Mouse (Mus musculus) heart, embryonic 14.5 days (tissue): Measurements from ENCODE around the gene Fem1b. TPM values are rescaled to one million over a fixed set of nuclear protein-coding genes. Genes with fewer than 3 reads are reported as not detected.
"Not testable (repeated sequence)": the region's sequence is repeated elsewhere in the genome, so short reads cannot be mapped to it uniquely, and the experiment has no call there.

ENCODE experiments used
- ATAC-seq: fragments of 200-750 bp; cut with Nextera tagmentation; 2 replicates; pipeline ENCODE4 v1.8.0; 2017; ENCODE audit warnings: low read depth, moderate TSS enrichment; ENCODE audit not compliant: insufficient number of reproducible peaks, insufficient read depth, low FRiP score
- H3K27ac ChIP-seq, 2 experiments: fragments of 200-500 bp in 1 of 2; fragments of 300-500 bp in 1 of 2; sonication (generic) in 1 of 2; replicated peaks in 1 of 2; 2 replicates each; pipeline ENCODE4 v1.5.1; 2012 to 2014; ENCODE audit warnings: low read depth in 2 of 2, low read length in 2 of 2, control low read depth in 1 of 2, mild to moderate bottlenecking in 1 of 2, mixed read lengths in 1 of 2; ENCODE audit not compliant: control insufficient read depth in 1 of 2, insufficient read depth in 1 of 2
- H3K27me3 ChIP-seq: fragments of 300-500 bp; sonication (generic); 2 replicates; pipeline ENCODE4 v1.6.1; 2014; ENCODE audit warnings: mild to moderate bottlenecking, low read length, control low read depth; ENCODE audit not compliant: control insufficient read depth, insufficient read depth
- H3K36me3 ChIP-seq: fragments of 300-500 bp; sonication (generic); 2 replicates; pipeline ENCODE4 v1.6.1; 2014; ENCODE audit warnings: mild to moderate bottlenecking, control low read depth, low read length, mixed read lengths; ENCODE audit not compliant: control insufficient read depth, insufficient read depth
- H3K4me1 ChIP-seq, 2 experiments: fragments of 200-500 bp in 1 of 2; fragments of 300-500 bp in 1 of 2; sonication (generic) in 1 of 2; 2 replicates each; pipeline ENCODE4 v1.6.1; 2012 to 2014; ENCODE audit warnings: low read length in 2 of 2, control low read depth in 1 of 2, mixed read lengths in 1 of 2; ENCODE audit not compliant: control insufficient read depth in 2 of 2, insufficient read depth in 2 of 2
- H3K4me2 ChIP-seq: fragments of 300-500 bp; sonication (generic); 2 replicates; pipeline ENCODE4 v1.6.1; 2014; ENCODE audit warnings: mild to moderate bottlenecking, low read length
- H3K4me3 ChIP-seq, 2 experiments: fragments of 200-500 bp in 1 of 2; fragments of 300-500 bp in 1 of 2; sonication (generic) in 1 of 2; 2 replicates each; pipeline ENCODE4 v1.5.1; 2012 to 2014; ENCODE audit warnings: low read length in 2 of 2, mild to moderate bottlenecking in 2 of 2, control low read depth in 1 of 2, low read depth in 1 of 2, moderate library complexity in 1 of 2; ENCODE audit not compliant: control insufficient read depth in 1 of 2, insufficient read depth in 1 of 2
- H3K9ac ChIP-seq: fragments of 300-500 bp; sonication (generic); 2 replicates; pipeline ENCODE4 v1.6.1; 2014; ENCODE audit warnings: mild to moderate bottlenecking, low read length
- H3K9me3 ChIP-seq: fragments of 300-500 bp; sonication (generic); 2 replicates; pipeline ENCODE4 v1.6.1; 2016; ENCODE audit warnings: low read length, control low read depth; ENCODE audit not compliant: control insufficient read depth
- WGBS: fragments of 180-500 bp; shearing (Covaris S2); extraction: QIAGEN DNeasy Blood & Tissue Kit; methylation state at CpG from one replicate; pipeline ENCODE4 v1.1.7; 2014; 5-methylcytosine and 5-hydroxymethylcytosine counted together
- polyA plus RNA-seq: library from polyadenylated mRNA; unstranded; fragments of >200 nt; fragmentation: Nextera tagmentation; extraction: Ambion mirVana; gene quantifications from 2 replicates; pipeline ENCODE4 v1.2.1, GENCODE M21; 2014

Fem1b gene
- polyA plus RNA-seq, 1 experiment from 2014 or later, result 21.0 TPM

GRCm38 (mm10) chr9:62799218-62799617 is 12.5 kb downstream of the Fem1b start:
- 83% methylated on average over 2 of the region's 2 CpGs for WGBS
- H3K9ac ChIP-seq, H3K4me1 ChIP-seq, H3K27ac ChIP-seq, H3K27me3 ChIP-seq, ATAC-seq, H3K9me3 ChIP-seq, H3K4me3 ChIP-seq, H3K4me2 ChIP-seq: not testable (repeated sequence)
- H3K36me3 ChIP-seq, result peaks cover 40% of the 10 kb centered on the region

DNA sequence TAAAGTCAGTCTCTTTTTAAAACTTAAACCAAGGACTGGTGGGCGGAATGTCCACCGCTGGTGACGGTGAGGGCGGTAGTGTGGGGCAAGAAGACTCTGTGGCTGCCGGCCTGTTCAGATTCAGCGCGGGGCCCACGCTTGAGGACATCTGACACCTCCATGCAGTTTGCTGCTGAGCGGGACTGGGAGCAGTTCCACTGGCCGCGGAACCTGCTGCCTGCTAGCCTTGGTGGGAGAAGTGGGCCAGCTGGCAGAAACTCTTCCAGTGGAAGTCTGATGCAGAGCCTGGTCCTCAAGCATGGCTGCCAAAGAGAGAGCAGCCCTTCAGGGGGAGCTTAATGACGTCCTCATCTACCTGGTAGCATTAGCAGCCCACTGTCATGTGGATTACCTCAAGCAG is 21.9 kb downstream of the Fem1b start:
- ATAC-seq, result no peak
- Histone ChIP-seq H3K4me3 (no peak overlapping the region), H3K4me1 (no peaks in the 10 kb centered on the region), H3K9me3 (no peaks in the 10 kb centered on the region), H3K9ac (no peak overlapping the region), H3K4me2 (no peak overlapping the region), H3K27ac (no peak overlapping the region), H3K36me3 (peaks cover 24% of the 10 kb centered on the region), H3K27me3 (no peaks in the 10 kb centered on the region)
- WGBS, result 90% methylated on average over 12 of the region's 12 CpGs

GRCm38 (mm10) chr9:62786721-62787120 is 25.0 kb downstream of the Fem1b start:
- Histone ChIP-seq H3K9me3 (no peaks in the 10 kb centered on the region), H3K27me3 (no peaks in the 10 kb centered on the region), H3K9ac (no peak overlapping the region), H3K4me1 (peaks cover 8 to 15% of the 10 kb centered on the region in 2 experiments; a peak in 3 of 4 replicates), H3K36me3 (no peaks in the 10 kb centered on the region), H3K27ac (no peak overlapping the region), H3K4me2 (no peak overlapping the region), H3K4me3 (no peak overlapping the region)
- WGBS, result 75% methylated on average over 5 of the region's 5 CpGs
- ATAC-seq, result no peak

DNA sequence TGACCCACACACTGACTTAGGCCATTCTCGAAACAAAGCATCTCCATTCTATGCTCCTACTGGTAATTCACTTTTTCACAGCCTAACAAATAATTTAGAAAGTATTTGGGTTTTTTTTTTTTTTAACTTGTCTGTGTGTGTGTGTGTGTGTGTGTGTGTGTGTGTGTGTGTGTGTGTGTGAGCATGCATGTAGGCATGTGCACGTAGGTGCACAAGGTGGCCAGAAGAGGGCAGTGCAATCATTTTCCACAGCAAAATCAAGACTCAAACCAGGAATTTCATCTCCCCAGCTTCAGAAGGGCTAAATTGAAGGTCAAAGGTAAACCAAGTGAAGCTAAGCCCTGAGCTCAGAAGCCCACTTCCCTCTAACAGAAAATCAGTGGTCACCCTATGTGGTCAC is 27.5 kb downstream of the Fem1b start:
- peaks cover 8 to 16% of the 10 kb centered on the region in 2 experiments; a peak in 3 of 4 replicates for H3K4me1 ChIP-seq
- no peaks in the 10 kb centered on the region for H3K27me3 ChIP-seq
- H3K27ac ChIP-seq, result no peak overlapping the region
- WGBS, result 91% methylated on average over 2 of the region's 2 CpGs
- no peaks in the 10 kb centered on the region for H3K36me3 ChIP-seq
- H3K4me3 ChIP-seq, result no peak overlapping the region
- H3K9me3 ChIP-seq, result no peaks in the 10 kb centered on the region
- no peak for ATAC-seq
- H3K4me2 ChIP-seq, result no peak overlapping the region
- no peak overlapping the region for H3K9ac ChIP-seq

DNA sequence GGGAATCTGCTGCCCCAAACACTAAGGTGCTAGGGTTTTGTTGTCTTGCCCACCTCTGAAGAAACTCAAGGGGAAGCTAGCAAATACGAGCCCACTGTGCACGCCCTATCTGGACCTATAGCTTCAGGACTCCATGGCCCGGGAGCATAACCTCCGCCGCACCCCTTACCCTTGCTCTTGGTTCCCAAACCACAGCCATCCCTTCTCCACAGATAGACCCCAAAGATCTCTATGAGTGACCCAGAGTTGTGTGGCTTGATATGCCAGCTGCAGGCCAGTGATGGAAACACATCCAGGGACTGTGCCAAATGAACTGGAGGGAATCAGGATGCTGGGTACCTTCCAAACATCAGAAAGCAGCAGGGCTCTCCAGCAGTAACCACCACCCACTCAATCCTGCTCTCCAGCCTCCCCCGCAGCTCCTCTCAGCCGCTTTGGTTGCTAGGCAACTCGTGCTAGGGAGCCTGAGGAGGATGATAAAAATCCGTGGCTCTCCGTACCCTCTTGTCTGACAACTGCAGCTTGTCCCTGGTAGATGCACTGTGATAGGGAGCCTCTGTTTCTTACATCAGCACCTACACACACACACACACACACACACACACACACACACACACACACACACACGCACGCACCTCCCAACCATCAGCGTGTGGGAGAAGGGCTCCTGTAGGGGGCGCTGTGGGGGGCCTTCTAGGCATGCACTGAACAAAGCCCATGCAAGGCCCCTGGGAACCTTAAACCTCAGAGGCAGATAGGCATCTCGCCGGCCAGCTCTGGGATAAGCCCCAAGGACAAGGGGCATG is 28.6 kb downstream of the Fem1b start:
- H3K36me3 ChIP-seq, result no peaks in the 10 kb centered on the region
- no peaks in the 10 kb centered on the region for H3K27me3 ChIP-seq
- no peak overlapping the region for H3K27ac ChIP-seq
- no peak overlapping the region for H3K4me3 ChIP-seq
- H3K9ac ChIP-seq, result no peak overlapping the region
- ATAC-seq, result no peak
- WGBS, result 38% methylated on average over 16 of the region's 16 CpGs
- H3K4me1 ChIP-seq, result peaks cover 8 to 16% of the 10 kb centered on the region in 2 experiments; a peak in 3 of 4 replicates
- no peaks in the 10 kb centered on the region for H3K9me3 ChIP-seq
- no peak overlapping the region for H3K4me2 ChIP-seq

- H3K4me3 ChIP-seq, result no peak overlapping the region
- H3K4me2 ChIP-seq, result no peak overlapping the region
- no peak for ATAC-seq
- 58% methylated on average over 3 of the region's 3 CpGs for WGBS
- no peaks in the 10 kb centered on the region for H3K27me3 ChIP-seq
- no peaks in the 10 kb centered on the region for H3K9me3 ChIP-seq
- no peak overlapping the region for H3K27ac ChIP-seq
- H3K9ac ChIP-seq, result no peak overlapping the region
- peaks cover 8 to 16% of the 10 kb centered on the region in 2 experiments; a peak in 3 of 4 replicates for H3K4me1 ChIP-seq
- H3K36me3 ChIP-seq, result no peaks in the 10 kb centered on the region
Measured at GRCm38 (mm10) chr9:62781965-62782364, 29.8 kb downstream of the Fem1b start.

- Histone ChIP-seq H3K4me2 (no peak overlapping the region), H3K27ac (no peak overlapping the region), H3K9me3 (no peaks in the 10 kb centered on the region), H3K9ac (no peak overlapping the region), H3K4me3 (no peak overlapping the region), H3K36me3 (no peaks in the 10 kb centered on the region), H3K27me3 (no peaks in the 10 kb centered on the region), H3K4me1 (peaks cover 8 to 16% of the 10 kb centered on the region in 2 experiments; a peak in 3 of 4 replicates)
- 80% methylated on average over 9 of the region's 9 CpGs for WGBS
- ATAC-seq, result no peak
Measured at GRCm38 (mm10) chr9:62778721-62779120, 33.0 kb downstream of the Fem1b start.

- no peaks in the 10 kb centered on the region for H3K9me3 ChIP-seq
- H3K4me1 ChIP-seq, result peaks cover 0 to 8% of the 10 kb centered on the region in 2 experiments; a peak in 2 of 4 replicates
- no peaks in the 10 kb centered on the region for H3K27me3 ChIP-seq
- no peak overlapping the region for H3K4me3 ChIP-seq
- no peak for ATAC-seq
- no peak overlapping the region for H3K27ac ChIP-seq
- H3K36me3 ChIP-seq, result no peaks in the 10 kb centered on the region
- 4% methylated on average over 5 of the region's 5 CpGs for WGBS
- H3K4me2 ChIP-seq, result no peak overlapping the region
- no peak overlapping the region for H3K9ac ChIP-seq
Measured at GRCm38 (mm10) chr9:62777461-62777860, 34.3 kb downstream of the Fem1b start.
